Mouse (Mus musculus) cerebellum, postnatal 4 days (tissue): ENCODE results near the gene Olfr986.

Experiments used
- DNase-seq, 2 experiments: peaks; one replicate each; pipeline ENCODE4 v3.0.0; 2022; ENCODE audit warnings: low spot score in 2 of 2, mixed read lengths in 1 of 2

The Olfr986 gene

GRCm38 (mm10) chr9:40234233-40235072, 53.7 kb downstream of the Olfr986 start:
- DNase-seq: no peak

- no peak for DNase-seq
Observed at GRCm38 (mm10) chr9:40235220-40235619, 54.5 kb downstream of the Olfr986 start.
